Mouse (Mus musculus) embryonic facial prominence, embryonic 10.5 days (tissue): ENCODE measurements at regions not wholly inside any gene's neighbourhood (a gene's known extent, or its start where the extent isn't known, plus 50 kb on each side); places are given as distances from the start of the nearest gene placed in this dataset.
"Not testable (repeated sequence)": the region's sequence is repeated elsewhere in the genome, so short reads cannot be mapped to it uniquely, and the experiment has no call there.

Experiments
- DNase-seq: peaks from one replicate; pipeline ENCODE4 v3.0.0-alpha.2; 2017; ENCODE audit warnings: low spot score
- H3K27ac ChIP-seq: fragments of 300-500 bp; sonication (generic); replicated peaks from 2 replicates; pipeline ENCODE4 v1.5.1; 2016; ENCODE audit warnings: mild to moderate bottlenecking
- H3K27me3 ChIP-seq: fragments of 300-500 bp; sonication (generic); replicated peaks from 2 replicates; pipeline ENCODE4 v1.6.1; 2016; ENCODE audit warnings: low read depth, mild to moderate bottlenecking; ENCODE audit not compliant: poor library complexity, severe bottlenecking
- H3K36me3 ChIP-seq: fragments of 300-500 bp; sonication (generic); replicated peaks from 2 replicates; pipeline ENCODE4 v1.6.1; 2016; ENCODE audit warnings: mild to moderate bottlenecking, moderate library complexity
- H3K4me1 ChIP-seq: fragments of 300-500 bp; sonication (generic); 2 replicates; pipeline ENCODE4 v1.6.1; 2016
- H3K4me3 ChIP-seq: fragments of 300-500 bp; sonication (generic); 2 replicates; pipeline ENCODE4 v1.5.1; 2016; ENCODE audit warnings: mild to moderate bottlenecking, moderate library complexity
- H3K9me3 ChIP-seq: fragments of 300-500 bp; sonication (generic); 2 replicates; pipeline ENCODE4 v1.6.1; 2016; ENCODE audit warnings: mild to moderate bottlenecking
- WGBS: fragments of 180-500 bp; shearing (Covaris S2); methylation state at CpG from one replicate; pipeline ENCODE4 v1.1.7; 2016; 5-methylcytosine and 5-hydroxymethylcytosine counted together

GRCm38 (mm10) chr8:86252696-86253355 is 327.7 kb downstream of the Abcc12 start:
- Histone ChIP-seq H3K4me3 (no peak overlapping the region), H3K27ac (no peak overlapping the region), H3K36me3 (no peaks in the 10 kb centered on the region), H3K27me3 (no peaks in the 10 kb centered on the region), H3K4me1 (no peaks in the 10 kb centered on the region), H3K9me3 (no peaks in the 10 kb centered on the region)
- 88% methylated on average over 4 of the region's 4 CpGs for WGBS
- DNase-seq: no peak

GRCm38 (mm10) chr8:86234696-86235095 is 345.8 kb downstream of the Abcc12 start:
- WGBS: 88% methylated on average over 4 of the region's 4 CpGs
- Histone ChIP-seq H3K4me1 (no peaks in the 10 kb centered on the region), H3K27me3 (no peaks in the 10 kb centered on the region), H3K36me3 (no peaks in the 10 kb centered on the region), H3K9me3 (no peaks in the 10 kb centered on the region), H3K27ac (no peak overlapping the region), H3K4me3 (no peak overlapping the region)
- no peak for DNase-seq

- not testable (repeated sequence) for H3K27me3 ChIP-seq, DNase-seq, H3K36me3 ChIP-seq, H3K9me3 ChIP-seq, H3K4me3 ChIP-seq, H3K27ac ChIP-seq, H3K4me1 ChIP-seq
- WGBS: 82% methylated on average over 6 of the region's 6 CpGs
These were observed 348.5 kb downstream of the Abcc12 start for GRCm38 (mm10) chr8:86231994-86232393.

GRCm38 (mm10) chr8:86224851-86225250 is 355.6 kb downstream of the Abcc12 start:
- 74% methylated on average over 4 of the region's 4 CpGs for WGBS

GRCm38 (mm10) chr8:86222715-86223114 is 357.8 kb downstream of the Abcc12 start:
- WGBS: 94% methylated on average over 7 of the region's 7 CpGs
- Histone ChIP-seq H3K36me3 (no peaks in the 10 kb centered on the region), H3K27ac (no peak overlapping the region), H3K27me3 (no peaks in the 10 kb centered on the region), H3K4me3 (no peak overlapping the region), H3K9me3 (no peaks in the 10 kb centered on the region), H3K4me1 (no peaks in the 10 kb centered on the region)
- no peak for DNase-seq

More at GRCm38 (mm10) chr8:86224851-86225250, 355.6 kb downstream of the Abcc12 start:
- no peaks in the 10 kb centered on the region for H3K27me3 ChIP-seq
- H3K36me3 ChIP-seq: no peaks in the 10 kb centered on the region
- H3K27ac ChIP-seq: no peak overlapping the region
- H3K9me3 ChIP-seq: no peaks in the 10 kb centered on the region
- H3K4me3 ChIP-seq: no peak overlapping the region
- no peak for DNase-seq
- H3K4me1 ChIP-seq: no peaks in the 10 kb centered on the region

- H3K9me3 ChIP-seq: no peaks in the 10 kb centered on the region
- H3K4me3 ChIP-seq: no peak overlapping the region
- 95% methylated on average over 4 of the region's 4 CpGs for WGBS
- no peaks in the 10 kb centered on the region for H3K27me3 ChIP-seq
- no peaks in the 10 kb centered on the region for H3K36me3 ChIP-seq
- no peaks in the 10 kb centered on the region for H3K4me1 ChIP-seq
- no peak overlapping the region for H3K27ac ChIP-seq
- DNase-seq: no peak
These were observed 358.3 kb downstream of the Abcc12 start for GRCm38 (mm10) chr8:86222228-86222627.

GRCm38 (mm10) chr8:86214399-86214798 is 366.1 kb downstream of the Abcc12 start:
- H3K4me3 ChIP-seq: no peak overlapping the region
- H3K27ac ChIP-seq: no peak overlapping the region
- H3K9me3 ChIP-seq: no peaks in the 10 kb centered on the region
- no peaks in the 10 kb centered on the region for H3K4me1 ChIP-seq
- 93% methylated on average over 8 of the region's 8 CpGs for WGBS
- DNase-seq: no peak
- H3K27me3 ChIP-seq: no peaks in the 10 kb centered on the region
- H3K36me3 ChIP-seq: no peaks in the 10 kb centered on the region

- no peak overlapping the region for H3K27ac ChIP-seq
- H3K36me3 ChIP-seq: no peaks in the 10 kb centered on the region
- WGBS: 91% methylated on average over 2 of the region's 2 CpGs
These were observed 368.0 kb downstream of the Abcc12 start for GRCm38 (mm10) chr8:86212461-86212860.

GRCm38 (mm10) chr8:86208812-86209262 is 368.1 kb downstream of the Phkb start:
- H3K4me1 ChIP-seq: no peaks in the 10 kb centered on the region
- no peaks in the 10 kb centered on the region for H3K27me3 ChIP-seq
- H3K4me3 ChIP-seq: no peak overlapping the region
- no peaks in the 10 kb centered on the region for H3K36me3 ChIP-seq
- no peak for DNase-seq
- H3K27ac ChIP-seq: no peak overlapping the region
- 73% methylated on average over 5 of the region's 5 CpGs for WGBS
- H3K9me3 ChIP-seq: no peaks in the 10 kb centered on the region

More at GRCm38 (mm10) chr8:86212461-86212860, 368.0 kb downstream of the Abcc12 start:
- H3K4me1 ChIP-seq: no peaks in the 10 kb centered on the region
- no peak for DNase-seq
- H3K9me3 ChIP-seq: no peaks in the 10 kb centered on the region
- H3K27me3 ChIP-seq: no peaks in the 10 kb centered on the region
- H3K4me3 ChIP-seq: no peak overlapping the region

GRCm38 (mm10) chr8:86204421-86205229 is 363.9 kb downstream of the Phkb start:
- Histone ChIP-seq H3K4me1 (0 out of 2 replicates have a peak, but pooled peaks cover 3% of the 10 kb centered on the region), H3K27ac (no peak overlapping the region), H3K9me3 (no peaks in the 10 kb centered on the region), H3K4me3 (no peak overlapping the region), H3K36me3 (no peaks in the 10 kb centered on the region), H3K27me3 (no peaks in the 10 kb centered on the region)
- no peak for DNase-seq
- 67% methylated on average over 6 of the region's 6 CpGs for WGBS

GRCm38 (mm10) chr8:86203107-86203506 is 362.3 kb downstream of the Phkb start:
- no peak overlapping the region for H3K27ac ChIP-seq
- DNase-seq: no peak

GRCm38 (mm10) chr8:86201830-86202229 is 361.1 kb downstream of the Phkb start:
- no peaks in the 10 kb centered on the region for H3K36me3 ChIP-seq
- no peaks in the 10 kb centered on the region for H3K9me3 ChIP-seq
- H3K4me1 ChIP-seq: 0 out of 2 replicates have a peak, but pooled peaks cover 3% of the 10 kb centered on the region
- no peak overlapping the region for H3K4me3 ChIP-seq
- H3K27ac ChIP-seq: no peak overlapping the region
- whole genome bisulfite sequencing: 89% methylated on average over 4 of the region's 4 CpGs
- DNase-seq: no peak
- H3K27me3 ChIP-seq: no peaks in the 10 kb centered on the region

More at GRCm38 (mm10) chr8:86203107-86203506, 362.3 kb downstream of the Phkb start:
- H3K9me3 ChIP-seq: no peaks in the 10 kb centered on the region
- WGBS: 64% methylated on average over 9 of the region's 9 CpGs
- H3K36me3 ChIP-seq: no peaks in the 10 kb centered on the region
- no peak overlapping the region for H3K4me3 ChIP-seq
- H3K4me1 ChIP-seq: 0 out of 2 replicates have a peak, but pooled peaks cover 3% of the 10 kb centered on the region
- H3K27me3 ChIP-seq: no peaks in the 10 kb centered on the region

GRCm38 (mm10) chr8:86192262-86192661 is 351.5 kb downstream of the Phkb start:
- H3K9me3 ChIP-seq: no peaks in the 10 kb centered on the region
- no peaks in the 10 kb centered on the region for H3K27me3 ChIP-seq
- no peaks in the 10 kb centered on the region for H3K4me1 ChIP-seq
- no peaks in the 10 kb centered on the region for H3K36me3 ChIP-seq
- 83% methylated on average over 4 of the region's 4 CpGs for WGBS
- DNase-seq: no peak
- H3K27ac ChIP-seq: no peak overlapping the region
- H3K4me3 ChIP-seq: no peak overlapping the region
